Mouse (Mus musculus) embryonic fibroblast, embryonic 13.5 days (primary cell): ENCODE measurements around the gene B430306N03Rik. TPM values are rescaled to one million over a fixed set of nuclear protein-coding genes. Genes with fewer than 3 reads are reported as not detected.

Experiments
- H3K27ac ChIP-seq: 2 replicates; pipeline ENCODE4 v1.5.1; 2012; ENCODE audit warnings: low read length, control low read depth, inconsistent platforms; ENCODE audit not compliant: insufficient read depth
- H3K4me1 ChIP-seq: 2 replicates; pipeline ENCODE4 v1.6.1; 2011; ENCODE audit warnings: low read length; ENCODE audit not compliant: control insufficient read depth, insufficient read depth
- H3K4me3 ChIP-seq: 2 replicates; pipeline ENCODE4 v1.5.1; 2011; ENCODE audit warnings: mild to moderate bottlenecking, control low read depth, low read length; ENCODE audit not compliant: insufficient read depth
- CTCF ChIP-seq: IDR thresholded peaks from 2 replicates; pipeline ENCODE4 v1.5.1; 2011; ENCODE audit warnings: mild to moderate bottlenecking, control low read depth, low read length, moderate library complexity, borderline replicate concordance; ENCODE audit not compliant: insufficient read depth
- POLR2A ChIP-seq: IDR thresholded peaks from 2 replicates; pipeline ENCODE4 v1.6.1; 2011; ENCODE audit warnings: low read depth, mild to moderate bottlenecking, control low read depth, low read length, moderate library complexity
- polyA plus RNA-seq: library from polyadenylated mRNA; stranded (reverse); fragments of >200 nt; gene quantifications from 2 replicates; pipeline ENCODE4 v1.2.4, GENCODE M21; 2011; ENCODE audit warnings: low read depth; ENCODE audit not compliant: missing spikeins, insufficient read length

The B430306N03Rik gene
- polyA plus RNA-seq, 1 experiment, result 0.19 TPM

- Histone ChIP-seq H3K27ac (no peak overlapping the region), H3K4me1 (no peaks in the 10 kb centered on the region), H3K4me3 (no peak overlapping the region)
- TF ChIP-seq POLR2A, result no peak
- TF ChIP-seq CTCF, result no peak
Measured at GRCm38 (mm10) chr17:48300861-48301260, 15.1 kb upstream of the B430306N03Rik start.

- no peak overlapping the region for H3K4me3 ChIP-seq
- no peak overlapping the region for H3K27ac ChIP-seq
- H3K4me1 ChIP-seq, result no peaks in the 10 kb centered on the region
- no peak for TF ChIP-seq CTCF
- no peak for TF ChIP-seq POLR2A
Measured at GRCm38 (mm10) chr17:48301792-48302191, 14.1 kb upstream of the B430306N03Rik start.

GRCm38 (mm10) chr17:48312124-48312523, 3.8 kb upstream of the B430306N03Rik start:
- H3K4me3 ChIP-seq, result no peak overlapping the region
- no peak overlapping the region for H3K27ac ChIP-seq
- TF ChIP-seq POLR2A (no peak), CTCF (no peak)
- H3K4me1 ChIP-seq, result no peaks in the 10 kb centered on the region

- Histone ChIP-seq H3K4me3 (no peak overlapping the region), H3K4me1 (no peaks in the 10 kb centered on the region), H3K27ac (no peak overlapping the region)
- TF ChIP-seq CTCF, result no peak
- no peak for TF ChIP-seq POLR2A
Measured at GRCm38 (mm10) chr17:48318686-48319085, 2.7 kb downstream of the B430306N03Rik start.

- Histone ChIP-seq H3K4me3 (no peak overlapping the region), H3K27ac (no peak overlapping the region), H3K4me1 (no peaks in the 10 kb centered on the region; the same call in 1 of the 2 replicates)
- TF ChIP-seq POLR2A (no peak), CTCF (no peak)
Measured at GRCm38 (mm10) chr17:48321279-48321678, 5.3 kb downstream of the B430306N03Rik start.

GRCm38 (mm10) chr17:48323236-48323635, 7.3 kb downstream of the B430306N03Rik start:
- no peak overlapping the region for H3K27ac ChIP-seq
- no peaks in the 10 kb centered on the region; the same call in 1 of the 2 replicates for H3K4me1 ChIP-seq
- TF ChIP-seq CTCF (no peak), POLR2A (no peak)
- no peak overlapping the region for H3K4me3 ChIP-seq

- H3K27ac ChIP-seq, result no peak overlapping the region
- H3K4me1 ChIP-seq, result no peaks in the 10 kb centered on the region; the same call in 1 of the 2 replicates
- no peak overlapping the region for H3K4me3 ChIP-seq
- TF ChIP-seq CTCF, result no peak
- no peak for TF ChIP-seq POLR2A
Measured at GRCm38 (mm10) chr17:48324258-48324657, 8.3 kb downstream of the B430306N03Rik start.

- Histone ChIP-seq H3K4me3 (no peak overlapping the region), H3K27ac (no peak overlapping the region), H3K4me1 (no peaks in the 10 kb centered on the region; the same call in 1 of the 2 replicates)
- TF ChIP-seq CTCF (no peak), POLR2A (no peak)
Measured at GRCm38 (mm10) chr17:48325093-48325492, 9.2 kb downstream of the B430306N03Rik start.

GRCm38 (mm10) chr17:48325638-48326037, 9.7 kb downstream of the B430306N03Rik start:
- Histone ChIP-seq H3K4me3 (no peak overlapping the region), H3K4me1 (no peaks in the 10 kb centered on the region; the same call in 1 of the 2 replicates), H3K27ac (no peak overlapping the region)
- no peak for TF ChIP-seq CTCF
- no peak for TF ChIP-seq POLR2A

GRCm38 (mm10) chr17:48326656-48327055, 10.7 kb downstream of the B430306N03Rik start:
- no peak overlapping the region for H3K4me3 ChIP-seq
- no peaks in the 10 kb centered on the region; the same call in 1 of the 2 replicates for H3K4me1 ChIP-seq
- no peak for TF ChIP-seq CTCF
- no peak for TF ChIP-seq POLR2A
- H3K27ac ChIP-seq, result peak overlapping the region; percentile 36; the same call in 1 of the 2 replicates

GRCm38 (mm10) chr17:48332524-48332923, 16.6 kb downstream of the B430306N03Rik start:
- Histone ChIP-seq H3K4me1 (no peaks in the 10 kb centered on the region; the same call in 1 of the 2 replicates), H3K4me3 (no peak overlapping the region), H3K27ac (no peak overlapping the region)
- TF ChIP-seq POLR2A (no peak), CTCF (no peak)
